Mouse (Mus musculus) spleen, adult 2 months (tissue): ENCODE results near the gene Fbxl21.

ENCODE experiments used
- CTCF ChIP-seq: fragments of 200-500 bp; IDR thresholded peaks from 2 replicates; pipeline ENCODE4 v1.5.1; 2011; ENCODE audit warnings: mild to moderate bottlenecking, inconsistent platforms; ENCODE audit not compliant: insufficient read depth, insufficient read length, insufficient replicate concordance; ENCODE audit errors: extremely low read depth
- POLR2A ChIP-seq: fragments of 200-500 bp; IDR thresholded peaks from 2 replicates; pipeline ENCODE4 v1.6.1; 2011; ENCODE audit warnings: low read depth, low read length, inconsistent platforms

- TF ChIP-seq CTCF (no peak), POLR2A (no peak)
Measured at GRCm38 (mm10) chr13:56544956-56545355, 22.7 kb downstream of the Fbxl21 start.
